Mouse (Mus musculus) forebrain, embryonic 16.5 days (tissue): ENCODE results near the gene Gadl1. TPM values are rescaled to one million over a fixed set of nuclear protein-coding genes. Genes with fewer than 3 reads are reported as not detected.
"Not testable (repeated sequence)": the region's sequence is repeated elsewhere in the genome, so short reads cannot be mapped to it uniquely, and the experiment has no call there.

Experiments used
- ATAC-seq: fragments of 200-750 bp; cut with Nextera tagmentation; 2 replicates; pipeline ENCODE4 v1.8.0; 2017; ENCODE audit warnings: mild to moderate bottlenecking, moderate library complexity
- H3K27ac ChIP-seq: fragments of 300-500 bp; sonication (generic); 2 replicates; pipeline ENCODE4 v1.5.1; 2014; ENCODE audit warnings: low read length, control low read depth
- H3K27me3 ChIP-seq: fragments of 300-500 bp; sonication (generic); replicated peaks from 2 replicates; pipeline ENCODE4 v1.6.1; 2014; ENCODE audit warnings: low read length; ENCODE audit not compliant: control insufficient read depth, insufficient read depth
- H3K36me3 ChIP-seq: fragments of 300-500 bp; sonication (generic); 2 replicates; pipeline ENCODE4 v1.6.1; 2014; ENCODE audit not compliant: control insufficient read depth, insufficient read depth
- H3K4me1 ChIP-seq: fragments of 300-500 bp; sonication (generic); replicated peaks from 2 replicates; pipeline ENCODE4 v1.6.1; 2014; ENCODE audit warnings: low read length; ENCODE audit not compliant: control insufficient read depth, insufficient read depth
- H3K4me2 ChIP-seq: fragments of 300-500 bp; sonication (generic); 2 replicates; pipeline ENCODE4 v1.6.1; 2014; ENCODE audit warnings: mild to moderate bottlenecking, low read length, control low read depth
- H3K4me3 ChIP-seq: fragments of 300-500 bp; sonication (generic); replicated peaks from 2 replicates; pipeline ENCODE4 v1.5.1; 2014; ENCODE audit warnings: mild to moderate bottlenecking, low read length, control low read depth
- H3K9ac ChIP-seq: fragments of 300-500 bp; sonication (generic); replicated peaks from 2 replicates; pipeline ENCODE4 v1.6.1; 2014; ENCODE audit warnings: low read depth, low read length, control low read depth
- H3K9me3 ChIP-seq: fragments of 300-500 bp; sonication (generic); 2 replicates; pipeline ENCODE4 v1.6.1; 2016; ENCODE audit warnings: low read length; ENCODE audit not compliant: control insufficient read depth
- WGBS: fragments of 180-500 bp; shearing (Covaris S2); extraction: QIAGEN DNeasy Blood & Tissue Kit; methylation state at CpG from one replicate; pipeline ENCODE4 v1.1.7; 2014; 5-methylcytosine and 5-hydroxymethylcytosine counted together
- polyA plus RNA-seq: library from polyadenylated mRNA; unstranded; fragments of >200 nt; fragmentation: Nextera tagmentation; extraction: Ambion mirVana; gene quantifications from 2 replicates; pipeline ENCODE4 v1.2.1, GENCODE M21; 2015

The Gadl1 gene
- polyA plus RNA-seq, 1 experiment from 2014 or later, result 0.24 TPM

DNA sequence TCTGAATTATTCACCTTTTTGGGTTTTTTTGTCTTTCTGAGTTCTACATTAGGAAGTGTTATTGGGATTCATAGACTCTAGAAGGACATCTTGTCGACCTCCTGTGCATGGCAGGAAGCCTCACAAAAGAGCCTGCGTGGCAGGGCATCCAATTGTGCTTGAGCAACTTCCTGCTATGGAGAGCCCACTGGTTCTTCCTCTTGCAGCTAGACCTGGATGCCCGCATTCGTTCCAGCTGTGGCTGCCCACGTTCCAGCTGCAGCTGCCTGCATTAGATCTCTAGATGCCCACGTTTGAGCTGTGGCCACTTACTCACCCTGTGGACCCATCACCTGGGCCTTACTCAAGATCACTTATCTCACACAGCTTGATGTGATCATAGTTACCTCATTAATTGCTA lies 116.1 kb downstream of the Gadl1 start:
- Histone ChIP-seq H3K27me3 (no peaks in the 10 kb centered on the region), H3K4me1 (no peaks in the 10 kb centered on the region), H3K36me3 (no peaks in the 10 kb centered on the region), H3K27ac (no peak overlapping the region), H3K4me2 (no peak overlapping the region), H3K4me3 (no peak overlapping the region), H3K9me3 (no peaks in the 10 kb centered on the region), H3K9ac (no peak overlapping the region)
- ATAC-seq, result no peak
- 80% methylated on average over 6 of the region's 6 CpGs for WGBS

DNA sequence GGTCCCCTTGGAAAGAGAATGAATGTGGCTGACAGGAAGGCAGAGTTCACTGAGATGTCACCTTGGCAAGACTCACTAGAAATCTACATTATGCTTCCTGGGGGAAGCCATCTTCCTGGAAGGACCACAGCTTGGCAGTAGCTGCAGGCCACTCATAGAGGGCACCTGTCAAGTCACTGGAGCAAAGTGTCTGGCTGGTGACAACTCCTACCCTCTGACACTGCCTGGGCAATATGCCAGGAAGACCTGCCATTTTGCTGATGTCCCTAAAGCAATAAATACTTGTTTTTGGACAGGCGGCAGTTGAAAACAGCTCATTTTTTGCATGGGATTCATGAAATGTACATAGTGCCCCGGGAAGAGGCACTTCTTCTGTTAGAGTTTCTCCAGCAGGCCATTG lies 119.8 kb downstream of the Gadl1 start:
- Histone ChIP-seq H3K4me1 (no peaks in the 10 kb centered on the region), H3K9ac (no peak overlapping the region), H3K9me3 (no peaks in the 10 kb centered on the region), H3K27ac (no peak overlapping the region), H3K4me2 (no peak overlapping the region), H3K27me3 (no peaks in the 10 kb centered on the region), H3K4me3 (no peak overlapping the region), H3K36me3 (no peaks in the 10 kb centered on the region)
- WGBS, result 91% methylated on average over 2 of the region's 2 CpGs
- ATAC-seq, result no peak

DNA sequence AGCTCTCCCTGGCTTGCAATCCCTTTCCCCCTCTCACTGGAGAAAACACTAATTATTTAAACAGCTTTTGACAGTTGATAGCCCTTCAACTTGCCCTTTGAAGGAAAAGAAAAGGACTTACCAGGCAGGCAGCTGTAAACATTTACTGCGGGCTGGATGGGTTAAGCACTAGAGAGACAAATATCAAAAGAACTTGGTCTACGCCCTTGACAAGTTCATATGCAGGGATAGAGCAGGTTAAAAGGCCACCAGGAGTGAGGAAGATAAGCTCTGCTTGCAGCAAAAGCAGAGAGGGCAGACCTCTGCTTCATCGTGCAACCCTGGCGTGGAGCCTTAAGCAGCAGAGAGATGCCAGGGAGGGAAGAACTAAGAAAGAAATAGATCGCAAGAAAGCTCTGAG lies 123.5 kb downstream of the Gadl1 start:
- 57% methylated on average over 5 of the region's 5 CpGs for WGBS
- Histone ChIP-seq H3K4me2 (no peak overlapping the region), H3K27ac (no peak overlapping the region), H3K36me3 (no peaks in the 10 kb centered on the region), H3K9me3 (no peaks in the 10 kb centered on the region), H3K4me3 (no peak overlapping the region), H3K4me1 (no peaks in the 10 kb centered on the region), H3K27me3 (no peaks in the 10 kb centered on the region), H3K9ac (no peak overlapping the region)
- no peak for ATAC-seq

DNA sequence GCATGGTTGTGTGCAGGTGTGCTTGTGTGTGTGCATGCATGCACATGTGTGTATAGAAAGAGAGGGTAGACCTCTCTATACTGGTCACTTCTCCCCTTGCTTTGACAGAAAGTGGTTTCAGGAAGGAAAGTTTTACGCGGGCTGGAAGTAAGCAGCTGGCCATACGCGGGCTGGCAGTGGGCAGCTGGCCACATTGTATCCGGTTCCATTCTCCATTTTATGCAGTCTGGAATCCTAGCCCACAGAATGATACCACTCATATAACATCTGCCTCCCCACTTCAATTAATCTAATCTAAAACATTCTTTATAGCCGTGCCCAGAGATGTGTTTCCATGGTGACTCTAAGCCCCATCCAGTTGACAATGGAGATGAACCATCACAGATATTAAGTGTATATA lies 129.0 kb downstream of the Gadl1 start:
- H3K4me2 ChIP-seq, result no peak overlapping the region
- no peaks in the 10 kb centered on the region for H3K4me1 ChIP-seq
- no peaks in the 10 kb centered on the region for H3K36me3 ChIP-seq
- H3K9ac ChIP-seq, result no peak overlapping the region
- no peak overlapping the region for H3K27ac ChIP-seq
- H3K27me3 ChIP-seq, result no peaks in the 10 kb centered on the region
- WGBS, result 73% methylated on average over 6 of the region's 6 CpGs
- H3K9me3 ChIP-seq, result no peaks in the 10 kb centered on the region
- no peak for ATAC-seq
- no peak overlapping the region for H3K4me3 ChIP-seq

- H3K36me3 ChIP-seq, result no peaks in the 10 kb centered on the region
- no peak for ATAC-seq
- H3K4me3 ChIP-seq, result no peak overlapping the region
- 86% methylated on average over 4 of the region's 4 CpGs for WGBS
- no peaks in the 10 kb centered on the region for H3K27me3 ChIP-seq
- no peaks in the 10 kb centered on the region for H3K4me1 ChIP-seq
- H3K9ac ChIP-seq, result no peak overlapping the region
- H3K27ac ChIP-seq, result no peak overlapping the region
- H3K4me2 ChIP-seq, result no peak overlapping the region
- H3K9me3 ChIP-seq, result no peaks in the 10 kb centered on the region
Measured at GRCm38 (mm10) chr9:116039981-116040380, 130.7 kb downstream of the Gadl1 start.

DNA sequence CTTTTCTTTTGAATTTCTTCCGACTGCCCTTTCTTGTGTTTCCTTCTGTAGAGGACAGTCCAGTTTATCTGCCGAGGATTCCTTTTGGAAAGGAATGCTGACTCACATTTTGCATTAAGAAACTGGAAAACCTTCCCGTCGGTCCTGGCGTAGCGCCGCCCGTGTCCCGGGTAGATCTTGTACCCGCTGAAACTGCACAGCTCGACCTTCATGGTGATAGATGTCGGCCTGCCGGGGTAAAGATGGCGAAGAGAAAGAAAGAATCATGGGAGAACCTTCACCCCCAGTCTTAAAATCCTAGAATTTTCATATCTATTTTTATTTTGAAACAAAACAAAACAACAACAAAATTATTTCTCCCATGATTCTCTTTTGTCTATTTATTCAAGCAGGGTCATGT lies 131.6 kb downstream of the Gadl1 start:
- not testable (repeated sequence) for H3K4me2 ChIP-seq, H3K9ac ChIP-seq, H3K27me3 ChIP-seq, H3K36me3 ChIP-seq, H3K9me3 ChIP-seq, ATAC-seq, H3K27ac ChIP-seq, H3K4me1 ChIP-seq, H3K4me3 ChIP-seq
- WGBS, result 93% methylated on average over 14 of the region's 14 CpGs

- H3K9me3 ChIP-seq, result no peaks in the 10 kb centered on the region
- H3K4me2 ChIP-seq, result no peak overlapping the region
- H3K4me3 ChIP-seq, result no peak overlapping the region
- H3K9ac ChIP-seq, result no peak overlapping the region
- H3K36me3 ChIP-seq, result no peaks in the 10 kb centered on the region
- H3K27ac ChIP-seq, result no peak overlapping the region
- 74% methylated on average over 4 of the region's 4 CpGs for WGBS
- no peak for ATAC-seq
- no peaks in the 10 kb centered on the region for H3K4me1 ChIP-seq
- H3K27me3 ChIP-seq, result no peaks in the 10 kb centered on the region
Measured at GRCm38 (mm10) chr9:116041369-116041768, 132.1 kb downstream of the Gadl1 start.

- H3K27ac ChIP-seq, result no peak overlapping the region
- no peaks in the 10 kb centered on the region for H3K4me1 ChIP-seq
- H3K9ac ChIP-seq, result no peak overlapping the region
- ATAC-seq, result peak; percentile 47
- no peaks in the 10 kb centered on the region for H3K27me3 ChIP-seq
- no peaks in the 10 kb centered on the region for H3K36me3 ChIP-seq
- 9% methylated on average over 3 of the region's 3 CpGs for WGBS
- no peak overlapping the region for H3K4me2 ChIP-seq
- H3K4me3 ChIP-seq, result no peak overlapping the region
- H3K9me3 ChIP-seq, result no peaks in the 10 kb centered on the region
Measured at GRCm38 (mm10) chr9:116041787-116042186, 132.5 kb downstream of the Gadl1 start.

- H3K9ac ChIP-seq, result no peak overlapping the region
- no peaks in the 10 kb centered on the region for H3K36me3 ChIP-seq
- no peak overlapping the region for H3K27ac ChIP-seq
- no peak overlapping the region for H3K4me2 ChIP-seq
- 79% methylated on average over 1 of the region's 1 CpGs for WGBS
- no peak overlapping the region for H3K4me3 ChIP-seq
- no peaks in the 10 kb centered on the region for H3K4me1 ChIP-seq
- H3K9me3 ChIP-seq, result no peaks in the 10 kb centered on the region
- H3K27me3 ChIP-seq, result no peaks in the 10 kb centered on the region
- ATAC-seq, result no peak
Measured at GRCm38 (mm10) chr9:116049985-116050384, 140.7 kb downstream of the Gadl1 start.

DNA sequence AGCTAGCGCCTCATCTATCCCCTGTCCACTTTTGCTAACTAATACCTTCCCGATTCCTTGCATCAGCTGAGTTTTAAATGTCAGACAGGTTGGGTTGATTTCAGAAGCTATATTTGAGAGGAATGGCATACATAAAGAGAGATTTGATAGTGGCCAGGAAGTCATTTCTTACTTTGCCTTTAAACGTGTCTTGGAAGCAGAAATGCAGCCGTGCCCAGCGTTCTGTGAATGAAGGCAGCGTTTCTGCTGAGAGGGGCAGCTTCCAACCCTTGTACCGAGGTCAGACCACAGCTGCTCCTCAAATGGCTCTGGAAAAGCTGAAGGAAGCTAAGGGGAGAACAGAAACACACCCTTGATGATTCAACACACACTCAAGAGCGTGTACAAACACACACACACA lies 144.7 kb downstream of the Gadl1 start:
- no peak for ATAC-seq

More for the DNA sequence above, 144.7 kb downstream of the Gadl1 start:
- Histone ChIP-seq H3K9me3 (no peaks in the 10 kb centered on the region), H3K36me3 (no peaks in the 10 kb centered on the region), H3K27me3 (no peaks in the 10 kb centered on the region), H3K9ac (no peak overlapping the region), H3K4me2 (no peak overlapping the region), H3K27ac (no peak overlapping the region), H3K4me1 (no peaks in the 10 kb centered on the region), H3K4me3 (no peak overlapping the region)
- WGBS, result 91% methylated on average over 8 of the region's 8 CpGs
